Mouse (Mus musculus): ENCODE measurements around the gene Depdc1b.

GRCm38 (mm10) chr13:108370241-108370941, 54.3 kb downstream of the Depdc1b start:
- TF ChIP-seq CTCF (IDR thresholded peaks at IDR 0.05; ENCODE audit: extremely low read depth, insufficient read depth, low read length) (no peak), POLR2A (IDR thresholded peaks at IDR 0.05; ENCODE audit: extremely low read depth, insufficient read depth, low read length) (no peak)
